Mouse (Mus musculus): Measurements from ENCODE around the gene Senp1.

DNA sequence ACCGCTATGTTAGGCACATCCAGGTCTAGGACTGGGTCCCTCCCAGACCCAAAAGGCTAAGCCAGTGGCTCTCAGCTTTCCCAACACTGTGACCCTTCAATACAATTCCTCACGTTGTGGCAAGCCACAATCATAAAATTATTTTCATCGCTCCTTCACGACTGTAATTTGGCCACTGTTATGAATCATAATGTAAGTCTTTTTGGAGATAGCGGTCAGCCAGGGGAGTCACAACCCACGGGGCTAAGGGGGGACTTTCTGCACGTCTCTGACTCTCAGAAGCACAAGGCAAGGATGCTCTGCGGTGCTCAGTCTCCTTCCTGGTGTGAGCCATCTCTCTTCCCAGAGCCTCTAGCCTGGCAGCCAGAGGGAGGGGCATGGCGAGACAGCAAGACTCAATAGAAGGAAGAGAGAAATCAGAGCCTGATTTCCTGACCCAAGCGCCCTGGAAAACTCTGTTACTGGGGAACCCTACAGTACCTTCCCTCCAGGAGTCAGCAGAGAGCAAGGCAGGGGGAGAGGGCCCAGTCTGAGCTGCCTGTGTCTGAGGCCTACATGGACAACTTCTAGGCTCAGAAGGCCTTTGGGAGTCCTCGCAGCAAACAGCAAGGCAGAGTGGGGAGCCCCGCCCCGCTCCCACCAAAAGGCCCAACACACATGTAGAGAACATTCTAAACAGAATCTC, 101.4 kb downstream of the Senp1 start:
- TF ChIP-seq EP300 (IDR thresholded peaks at IDR 0.05; ENCODE audit: insufficient read depth, low read depth, low read length) = no peak
- TF ChIP-seq POLR2A (IDR thresholded peaks at IDR 0.05; ENCODE audit: insufficient read depth, low read depth, low read length) = no peak
- TF ChIP-seq CTCF (IDR thresholded peaks at IDR 0.05) = no peak

Measured in heart, adult 2 months (tissue).